Mouse (Mus musculus): ENCODE measurements around the gene Glt1d1.
A peak's percentile ranks its signal among the peaks of the same experiment; 100 is the strongest.

GRCm38 (mm10) chr5:127649077-127649476 lies 17.0 kb downstream of the Glt1d1 start:
- TF ChIP-seq POLR2A (IDR thresholded peaks at IDR 0.05; ENCODE audit: control insufficient read depth in 1 of 2, insufficient read depth in 1 of 2, low read depth in 1 of 2, low read length in 2 of 2, poor library complexity in 1 of 2) (no peak), CTCF (IDR thresholded peaks at IDR 0.05 in 2 of 3, conservative IDR thresholded peaks at IDR 0.05 in 1 of 3; ENCODE audit: control insufficient read depth in 1 of 3, insufficient read depth in 1 of 3, low read depth in 2 of 3, low read length in 3 of 3, poor library complexity in 1 of 3, severe bottlenecking in 1 of 3) (peak; percentile 10 to 40 (median 20); a peak in 4 of 6 replicates), JUND (IDR thresholded peaks at IDR 0.05; ENCODE audit: low read depth, low read length) (no peak), ELF1 (IDR thresholded peaks at IDR 0.05; ENCODE audit: low read depth, low read length) (no peak), RAD21 (IDR thresholded peaks at IDR 0.05; ENCODE audit: low read depth, low read length) (no peak)

All from MEL (cell line).